Mouse (Mus musculus) ovary, adult 18-20 months (tissue): Measurements from ENCODE around the gene D17H6S53E.
A peak's percentile ranks its signal among the peaks of the same experiment; 100 is the strongest.
"Not testable (repeated sequence)": the region's sequence is repeated elsewhere in the genome, so short reads cannot be mapped to it uniquely, and the experiment has no call there.

Experiments
- DNase-seq: peaks from one replicate; pipeline ENCODE4 v3.0.0; 2022; ENCODE audit warnings: low spot score, mixed read lengths

D17H6S53E gene

DNA sequence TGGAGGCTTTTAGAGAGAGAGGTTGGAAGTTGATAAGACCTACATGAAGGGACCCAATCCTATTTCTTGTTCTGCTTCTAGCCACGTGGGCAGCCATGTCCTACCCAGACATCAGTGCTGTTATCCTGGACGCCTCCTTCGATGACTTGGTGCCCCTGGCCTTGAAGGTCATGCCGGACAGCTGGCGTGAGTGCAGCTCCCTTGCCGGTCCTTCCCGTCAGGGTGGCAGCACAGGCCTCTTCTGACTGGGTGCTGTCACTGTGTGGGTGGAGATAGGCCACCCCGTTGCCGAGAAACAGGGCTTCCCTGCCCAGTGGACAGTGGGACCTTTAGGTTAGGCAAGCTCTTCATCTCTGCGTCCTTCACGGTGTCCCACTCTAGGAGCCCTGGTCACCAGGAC lies 25.0 kb upstream of the D17H6S53E start:
- no peak for DNase-seq

DNA sequence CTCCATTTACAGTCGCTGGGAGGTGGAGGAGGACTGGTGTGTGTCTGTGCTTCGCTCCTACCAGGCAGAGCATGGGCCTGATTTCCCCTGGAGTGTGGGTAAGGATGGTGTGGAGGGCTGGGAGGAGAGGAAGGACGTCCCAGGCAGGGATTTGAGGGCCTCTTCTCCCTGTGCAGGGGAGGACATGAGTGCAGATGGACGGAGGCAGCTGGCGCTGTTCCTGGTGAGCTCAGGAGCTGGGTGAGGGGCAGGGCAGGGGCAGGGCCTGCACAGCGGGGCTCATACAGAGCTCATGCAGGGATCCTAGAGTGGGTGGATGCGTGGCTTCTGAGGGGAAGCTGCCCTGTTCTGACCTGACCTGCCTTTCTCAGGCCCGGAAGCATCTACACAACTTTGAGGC lies 23.9 kb upstream of the D17H6S53E start:
- no peak for DNase-seq

DNA sequence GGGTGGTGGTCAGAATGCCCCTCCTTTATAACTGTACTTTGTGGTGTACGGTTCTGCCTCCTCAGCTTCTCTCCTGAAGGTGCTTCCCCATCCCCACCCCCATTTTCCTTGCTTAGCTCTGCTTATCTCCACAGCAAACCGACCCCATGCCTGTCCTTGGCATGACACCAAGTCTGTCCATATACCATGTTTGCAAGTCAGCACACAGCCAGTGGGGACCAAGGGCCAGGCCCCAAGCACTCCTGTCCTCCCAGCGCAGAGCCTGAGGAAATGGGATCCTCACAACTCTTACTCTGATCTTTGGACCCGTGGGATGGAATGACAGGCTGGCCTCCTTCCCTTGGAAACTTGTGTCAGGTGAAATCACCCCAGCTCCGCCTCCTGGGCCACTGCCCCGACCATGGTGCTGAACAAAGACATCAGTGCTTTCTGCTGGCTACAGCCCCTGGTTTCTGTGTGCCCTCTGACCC lies 22.9 kb upstream of the D17H6S53E start:
- no peak for DNase-seq

DNA sequence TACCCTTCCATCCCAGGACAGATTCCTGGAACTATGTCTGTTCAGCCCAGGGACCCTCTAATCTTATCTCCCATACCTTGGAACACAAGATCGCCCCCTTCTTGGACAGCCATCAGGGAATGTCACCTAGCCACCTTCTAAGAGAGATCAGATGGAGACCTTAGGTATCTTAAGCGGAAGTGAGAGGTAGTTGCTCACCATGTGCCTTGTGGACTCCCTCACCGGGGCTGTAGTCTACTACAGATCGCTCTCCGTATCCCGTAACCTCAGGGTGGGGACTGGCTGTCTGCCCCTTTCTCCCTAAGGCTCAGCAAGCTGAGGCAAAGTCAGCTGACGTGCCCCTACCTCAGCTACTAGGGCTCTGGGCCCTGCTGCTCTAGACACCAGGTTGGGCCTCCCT lies 22.1 kb upstream of the D17H6S53E start:
- no peak for DNase-seq

DNA sequence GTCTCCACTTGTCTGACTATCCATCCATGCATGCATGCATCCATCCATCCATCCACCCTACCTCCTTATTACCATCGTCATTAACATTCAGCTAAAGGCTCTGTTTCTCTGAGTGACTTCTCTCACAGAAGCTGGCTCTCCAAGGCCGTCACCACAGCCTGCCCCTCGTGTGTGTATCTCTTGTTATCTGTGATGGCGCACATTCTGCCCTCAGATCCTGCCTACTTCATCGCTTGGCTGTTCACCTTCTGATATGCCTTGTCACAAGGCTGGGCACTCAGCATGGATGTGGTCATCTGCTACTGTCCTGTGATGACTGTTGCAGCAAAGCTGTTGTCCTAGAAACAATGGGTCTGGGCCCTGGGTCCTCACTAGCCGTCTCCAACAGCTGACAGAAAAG lies 21.4 kb upstream of the D17H6S53E start:
- DNase-seq = no peak

DNA sequence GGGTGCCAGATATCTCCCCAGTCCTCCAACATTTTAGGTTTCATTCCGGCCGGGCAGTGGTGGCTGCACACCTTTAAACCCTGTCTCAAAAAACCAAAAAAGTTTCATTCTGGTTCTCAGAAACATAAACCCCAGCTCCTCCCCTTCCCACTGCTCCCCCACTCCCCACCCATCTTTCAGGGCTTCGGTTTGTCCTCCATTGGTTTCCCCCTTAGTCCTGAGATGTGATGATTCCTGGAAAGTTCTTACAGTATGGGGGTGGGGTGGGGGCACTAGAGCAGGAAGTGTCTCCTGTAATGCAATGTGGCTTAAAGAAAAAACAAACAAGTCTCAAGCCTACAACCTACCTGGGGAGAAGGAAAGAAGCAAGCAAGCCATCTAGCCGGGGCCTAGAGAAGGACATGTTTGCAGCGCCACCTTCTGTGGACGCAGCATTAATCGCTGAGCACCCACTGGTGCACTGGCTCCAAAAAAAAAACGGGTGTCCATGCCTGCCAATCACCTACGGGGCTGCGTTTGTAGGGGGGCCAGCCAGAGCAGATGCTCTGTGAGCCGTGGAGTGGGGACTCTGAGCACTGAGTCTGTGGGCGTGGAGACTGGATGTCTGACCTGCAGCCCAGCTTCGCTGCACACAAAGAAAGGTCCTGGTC lies 20.3 kb upstream of the D17H6S53E start:
- DNase-seq = no peak

DNA sequence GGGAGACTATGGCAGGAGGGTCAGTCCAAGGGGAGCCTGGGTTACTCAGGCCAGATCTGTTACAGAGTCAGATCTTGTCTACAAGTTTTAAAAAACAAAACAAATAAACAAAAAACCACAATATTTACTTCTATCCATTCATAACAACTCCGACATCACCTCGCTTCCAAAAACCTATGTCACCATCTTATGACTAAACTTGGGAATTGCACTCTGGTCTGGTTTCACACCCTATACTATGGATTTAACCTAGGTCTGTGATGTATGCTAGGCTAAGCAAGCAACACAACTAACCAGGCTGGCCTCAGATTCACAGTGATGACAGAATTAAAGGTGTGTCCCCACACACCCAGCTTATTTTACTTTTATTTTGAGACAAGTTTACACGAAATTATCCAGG lies 19.7 kb upstream of the D17H6S53E start:
- no peak for DNase-seq

DNA sequence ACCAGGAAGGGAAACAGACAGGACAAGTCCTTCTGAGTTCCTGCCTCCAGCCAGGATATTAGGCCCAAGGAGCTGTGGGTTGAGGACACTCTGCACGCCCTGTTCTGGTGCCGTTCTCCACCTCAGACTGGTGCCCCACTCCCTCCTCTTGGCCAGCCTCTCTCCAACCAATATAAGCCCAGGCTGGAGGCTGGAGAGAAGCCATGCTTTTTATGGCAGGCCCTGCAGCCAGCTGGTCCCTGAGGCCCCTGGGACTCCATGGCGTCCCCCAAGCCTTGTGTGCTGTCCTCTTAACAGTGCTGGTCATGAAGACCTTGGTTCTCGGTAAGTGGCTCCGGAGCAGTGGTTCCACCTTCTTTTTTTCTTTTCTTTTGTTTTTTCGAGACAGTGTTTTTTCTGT lies 18.1 kb upstream of the D17H6S53E start, which contains the start of gene Ly6g5c:
Gene Ly6g5c, plus strand, starts transcription at position 183 of the 400 bp plus-strand sequence.
- no peak for DNase-seq

DNA sequence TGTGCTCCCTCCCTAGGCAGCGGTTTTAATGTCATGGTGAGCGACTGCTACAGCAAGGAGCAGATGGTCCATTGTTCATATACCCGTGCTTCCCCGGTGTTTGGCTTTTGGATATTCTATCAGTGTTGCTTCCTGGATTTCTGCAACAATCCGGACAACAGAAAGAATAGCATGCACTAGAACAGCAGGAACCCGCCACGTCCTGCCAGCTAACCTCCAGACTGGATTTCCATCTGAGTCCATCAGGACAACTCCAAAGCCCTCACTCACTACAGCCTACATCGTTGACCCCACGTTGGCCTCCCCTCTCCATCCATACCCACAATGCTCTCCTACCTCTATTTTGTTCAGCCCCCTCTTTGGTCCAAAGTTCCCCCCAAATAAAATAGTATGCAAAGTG lies 14.4 kb upstream of the D17H6S53E start:
- no peak for DNase-seq

DNA sequence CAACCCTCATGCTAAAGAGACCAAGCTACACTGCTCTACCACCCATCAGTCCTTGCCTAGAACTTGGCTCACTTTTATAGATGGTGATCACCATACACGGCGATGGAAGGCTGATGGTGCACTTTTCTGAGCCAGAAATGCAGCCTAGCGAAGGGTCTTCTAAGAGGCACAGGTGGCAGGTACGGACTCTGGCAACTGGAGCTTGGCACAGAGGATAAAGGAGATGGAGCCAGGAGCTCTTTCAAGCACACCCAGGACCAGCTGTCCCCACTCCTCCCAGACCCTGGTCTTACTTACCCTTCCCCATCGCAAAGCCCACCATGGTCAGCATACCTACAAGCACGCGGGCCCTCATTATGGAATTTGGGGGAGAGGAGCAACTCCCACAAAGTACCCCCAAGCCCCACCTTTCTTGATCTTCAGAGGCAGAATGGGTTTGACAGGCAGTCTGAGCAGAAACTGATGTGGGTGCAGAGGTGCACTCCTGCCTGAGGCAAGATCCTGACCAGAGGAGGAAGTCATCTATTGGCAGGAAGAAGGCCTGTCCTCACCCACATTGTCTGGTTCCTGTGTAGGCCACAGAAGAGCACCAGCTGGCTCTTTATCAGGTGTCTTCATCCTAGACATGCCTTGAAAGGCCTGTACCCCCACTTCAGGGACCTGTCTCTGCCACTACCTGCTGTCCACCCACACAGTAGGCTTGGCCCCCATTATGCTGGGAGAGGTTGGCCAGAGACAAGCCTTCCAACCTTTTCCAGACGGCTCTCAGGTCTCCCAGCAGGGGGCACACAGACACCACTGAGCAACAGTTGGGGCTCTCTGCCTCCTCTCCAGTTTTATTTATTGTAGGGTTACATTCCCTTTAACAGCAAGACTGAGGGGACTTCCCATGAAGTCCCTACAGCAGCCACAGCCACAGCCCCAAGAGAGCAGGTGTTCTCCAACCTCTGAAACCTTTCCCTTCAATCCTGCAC lies 10.8 kb upstream of the D17H6S53E start, which contains the start of gene Ly6g5b:
Gene Ly6g5b, minus strand, starts transcription at position 383 of the 974 bp plus-strand sequence.
- DNase-seq = no peak

DNA sequence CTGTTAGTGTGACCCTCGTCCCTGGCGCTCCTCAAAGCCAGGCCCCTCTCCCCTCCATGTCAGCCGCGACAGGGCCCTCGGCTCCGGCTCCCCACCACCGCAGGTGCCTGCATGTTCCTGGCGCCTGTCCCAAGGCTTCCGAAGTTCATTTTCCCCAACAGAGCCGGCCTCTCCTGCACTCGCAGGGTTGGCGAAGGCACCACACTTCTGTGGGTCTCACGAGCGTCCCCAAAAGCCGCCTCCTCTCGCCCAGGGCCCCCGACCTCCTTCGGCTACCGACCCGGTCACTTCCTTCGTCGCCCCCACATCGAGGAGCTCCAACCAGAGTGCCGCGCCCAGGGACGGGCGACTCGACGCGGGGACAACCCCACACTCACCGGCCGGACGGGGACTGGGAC lies 5.4 kb upstream of the D17H6S53E start:
- no peak for DNase-seq

DNA sequence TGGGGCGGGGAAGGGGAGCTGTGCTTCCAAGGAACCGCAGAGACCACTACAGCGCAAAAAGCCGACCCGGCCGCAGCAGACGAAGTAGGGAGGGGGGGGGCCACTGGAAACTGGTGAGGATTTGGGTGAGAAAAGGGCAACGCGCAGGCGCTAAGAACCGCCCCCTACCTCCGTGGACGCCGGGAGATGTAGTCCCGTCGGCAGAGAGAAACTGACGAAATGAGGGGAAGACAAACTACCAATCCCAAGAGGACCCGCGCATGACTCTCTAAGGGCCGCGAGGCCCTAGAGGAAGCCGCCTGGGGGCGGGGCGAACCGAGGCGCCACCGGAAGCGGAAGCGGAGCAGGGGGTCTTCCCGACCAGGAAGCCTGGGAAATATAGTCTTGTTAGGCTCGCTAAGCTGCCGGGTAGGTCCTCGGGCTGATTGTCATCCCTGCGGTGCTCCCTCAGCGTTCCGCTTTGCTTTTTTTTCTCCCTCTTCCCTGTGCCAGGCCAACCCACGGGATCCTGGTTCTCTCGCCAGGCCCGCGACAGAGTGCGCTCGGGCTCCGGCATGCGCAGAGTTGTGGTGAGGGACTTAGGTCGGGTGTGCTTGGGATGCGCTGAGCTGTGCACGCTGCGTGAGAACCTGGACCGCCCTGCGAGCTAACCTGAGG lies 4.9 kb upstream of the D17H6S53E start, which contains the start of gene Gpank1:
Gene Gpank1, plus strand, starts transcription at position 313 of the 657 bp plus-strand sequence.
- DNase-seq = peak; percentile 98

DNA sequence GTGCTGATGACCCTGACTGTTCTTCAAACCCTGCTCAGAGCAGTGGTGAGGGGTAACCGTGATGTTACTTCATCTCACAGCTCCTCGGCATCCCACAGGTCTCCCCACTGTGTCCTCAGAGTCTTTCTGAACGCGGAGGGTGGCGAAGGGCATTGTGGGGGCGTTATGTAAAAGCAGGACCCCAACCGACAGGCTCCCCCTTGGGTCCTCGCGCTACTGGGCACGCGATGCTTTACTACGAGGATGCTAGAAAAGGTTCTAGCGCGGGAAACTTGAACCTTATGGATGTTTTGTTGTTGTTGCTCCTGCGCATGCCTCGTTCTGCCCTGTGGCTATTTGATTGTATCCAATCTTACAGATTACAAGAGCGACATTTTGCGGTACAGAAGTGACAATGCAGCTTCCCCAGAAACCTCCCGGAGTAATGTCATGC lies 4.3 kb upstream of the D17H6S53E start, which contains the start of gene Csnk2b:
Gene Csnk2b, minus strand, starts transcription at position 183 of the 433 bp plus-strand sequence.
- DNase-seq = no peak

DNA sequence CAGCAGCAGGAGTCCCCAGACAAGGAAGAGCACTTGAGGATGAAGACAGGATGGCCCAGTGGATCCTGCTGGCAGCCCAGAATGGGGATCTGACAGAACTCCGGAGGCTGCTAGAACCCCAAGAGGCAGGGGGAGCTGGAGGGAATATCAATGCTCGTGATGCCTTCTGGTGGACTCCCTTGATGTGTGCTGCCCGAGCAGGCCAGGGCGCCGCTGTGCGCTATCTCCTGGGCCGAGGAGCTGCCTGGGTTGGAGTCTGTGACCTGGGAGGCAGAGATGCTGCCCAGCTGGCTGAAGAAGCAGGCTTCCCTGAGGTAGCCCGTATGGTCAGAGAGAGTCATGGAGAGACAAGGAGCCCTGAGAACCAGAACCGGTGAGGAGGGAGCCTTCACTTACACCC lies 2.9 kb upstream of the D17H6S53E start:
- DNase-seq = not testable (repeated sequence)

DNA sequence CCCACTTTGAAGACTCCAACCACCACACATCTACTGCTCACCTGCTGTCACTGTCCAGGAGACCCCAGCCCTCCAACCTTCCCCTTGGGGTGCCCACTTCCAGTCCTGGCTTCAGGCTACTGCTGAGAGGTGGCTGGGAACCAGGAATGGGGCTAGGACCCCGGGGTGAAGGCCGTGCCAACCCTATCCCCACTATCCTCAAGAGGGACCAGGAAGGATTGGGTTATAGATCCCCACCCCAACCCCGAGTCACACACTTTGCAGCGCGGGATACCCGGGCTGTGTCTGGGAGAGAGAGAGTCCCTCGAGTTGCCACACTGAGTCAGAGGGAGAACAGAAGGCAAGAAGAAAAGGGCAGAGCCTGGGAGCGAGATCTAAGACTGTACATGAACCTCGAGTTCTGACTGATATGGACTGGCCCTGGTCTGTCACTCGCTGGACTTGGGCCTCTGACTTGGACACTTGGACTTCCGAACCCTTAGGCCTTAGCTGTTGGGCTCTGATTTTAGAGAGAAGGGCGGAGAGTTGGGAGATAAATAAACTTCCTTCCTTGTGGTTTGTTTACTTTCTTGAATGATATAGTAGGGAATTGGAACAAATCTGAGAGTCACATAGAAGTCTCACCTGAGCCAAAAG lies 1.8 kb upstream of the D17H6S53E start:
- DNase-seq = not testable (repeated sequence)

DNA sequence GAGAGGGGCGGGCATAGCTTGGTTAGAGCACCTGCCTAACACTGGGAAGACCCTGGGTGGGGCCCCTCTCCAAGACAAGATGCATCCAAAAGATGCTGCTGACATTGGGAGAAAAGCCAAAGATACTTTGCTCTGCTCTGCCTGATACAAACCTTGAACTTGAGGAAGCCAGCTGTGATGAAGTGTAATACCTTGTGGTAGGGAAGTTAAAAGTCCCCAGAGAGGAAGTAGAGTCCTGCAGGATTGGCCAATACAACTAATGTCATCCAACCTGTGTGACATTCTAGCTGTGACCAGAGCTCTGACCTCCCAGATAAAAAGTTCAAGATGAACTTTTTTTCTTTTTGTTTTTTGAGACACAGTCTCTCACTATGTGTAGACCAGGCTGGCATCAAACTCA lies 1.1 kb upstream of the D17H6S53E start:
- no peak for DNase-seq

DNA sequence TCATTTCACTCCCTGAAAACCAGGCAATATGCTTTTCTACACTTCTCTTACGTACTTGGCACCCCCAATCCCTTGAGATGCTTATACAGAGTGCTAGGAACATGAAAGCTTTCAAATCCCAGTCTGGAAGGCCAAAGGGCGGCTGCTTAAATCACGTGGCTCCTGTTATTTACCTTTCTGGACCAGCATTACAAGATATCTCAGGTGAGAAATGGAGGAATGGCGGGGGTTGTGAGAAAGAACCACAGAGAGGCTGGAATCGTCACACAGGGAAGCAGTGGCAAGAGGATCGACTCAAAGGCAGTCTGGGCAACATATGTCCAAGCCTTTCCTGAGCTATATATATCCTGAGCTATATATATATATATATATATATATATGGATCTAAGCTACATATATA lies 595 bp upstream of the D17H6S53E start:
- DNase-seq = no peak

DNA sequence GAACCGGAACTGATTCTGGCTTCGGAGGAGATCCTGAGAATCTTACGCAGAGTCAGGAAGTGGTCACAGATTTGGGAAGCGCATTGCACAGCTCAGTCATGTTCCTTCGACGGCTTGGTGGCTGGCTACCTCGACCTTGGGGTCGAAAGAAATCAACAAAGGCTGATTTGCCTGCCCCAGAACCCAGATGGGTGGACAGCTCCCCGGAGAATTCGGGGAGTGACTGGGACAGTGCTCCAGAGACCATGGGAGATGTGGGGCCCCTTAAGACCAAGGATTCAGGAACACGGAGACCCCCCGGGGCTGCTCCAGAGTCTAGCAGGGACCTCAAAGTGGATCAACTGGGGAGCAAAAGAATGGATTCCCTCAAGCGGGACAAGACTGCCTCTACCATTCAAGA lies 844 bp downstream of the D17H6S53E start:
- DNase-seq = no peak

DNA sequence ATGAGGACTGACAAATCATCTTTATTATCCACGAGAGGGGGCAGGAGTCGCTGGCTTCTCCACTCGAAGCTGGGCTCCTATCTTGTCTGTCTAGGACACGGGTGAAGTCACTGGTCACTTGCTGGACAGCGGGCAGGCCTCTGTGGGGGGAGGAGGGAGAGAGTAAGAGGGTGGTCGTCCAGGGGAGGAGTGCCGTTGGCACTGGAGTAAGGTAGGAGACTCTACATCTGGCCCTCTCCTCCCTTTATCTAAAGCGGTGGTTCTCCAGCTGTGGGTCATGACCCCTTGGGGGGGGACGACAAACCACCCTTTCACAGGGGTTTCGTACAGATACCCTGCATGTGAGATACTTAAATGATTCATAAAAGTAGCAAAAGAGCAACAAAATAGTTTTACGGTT lies 2.8 kb downstream of the D17H6S53E start:
- no peak for DNase-seq

DNA sequence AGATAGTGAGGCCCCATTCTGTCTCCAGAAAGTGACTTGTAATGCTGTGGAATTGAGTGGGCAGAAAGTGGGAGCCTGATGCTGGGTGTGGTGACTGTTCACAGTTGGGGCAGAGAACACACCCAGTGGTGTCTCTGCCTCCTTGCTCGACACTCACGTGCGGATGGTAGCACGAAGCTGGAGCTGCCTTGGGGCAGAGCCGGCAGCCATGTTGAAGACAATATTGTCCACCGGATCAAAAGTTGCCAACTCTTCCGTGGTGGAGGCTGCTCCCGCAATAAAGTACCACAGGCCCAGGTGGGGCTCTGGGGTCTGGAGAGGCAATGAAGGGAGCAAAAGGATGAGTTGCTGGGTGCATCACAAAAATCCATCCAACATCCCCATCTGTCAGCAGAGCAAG lies 4.9 kb downstream of the D17H6S53E start:
- DNase-seq = no peak

DNA sequence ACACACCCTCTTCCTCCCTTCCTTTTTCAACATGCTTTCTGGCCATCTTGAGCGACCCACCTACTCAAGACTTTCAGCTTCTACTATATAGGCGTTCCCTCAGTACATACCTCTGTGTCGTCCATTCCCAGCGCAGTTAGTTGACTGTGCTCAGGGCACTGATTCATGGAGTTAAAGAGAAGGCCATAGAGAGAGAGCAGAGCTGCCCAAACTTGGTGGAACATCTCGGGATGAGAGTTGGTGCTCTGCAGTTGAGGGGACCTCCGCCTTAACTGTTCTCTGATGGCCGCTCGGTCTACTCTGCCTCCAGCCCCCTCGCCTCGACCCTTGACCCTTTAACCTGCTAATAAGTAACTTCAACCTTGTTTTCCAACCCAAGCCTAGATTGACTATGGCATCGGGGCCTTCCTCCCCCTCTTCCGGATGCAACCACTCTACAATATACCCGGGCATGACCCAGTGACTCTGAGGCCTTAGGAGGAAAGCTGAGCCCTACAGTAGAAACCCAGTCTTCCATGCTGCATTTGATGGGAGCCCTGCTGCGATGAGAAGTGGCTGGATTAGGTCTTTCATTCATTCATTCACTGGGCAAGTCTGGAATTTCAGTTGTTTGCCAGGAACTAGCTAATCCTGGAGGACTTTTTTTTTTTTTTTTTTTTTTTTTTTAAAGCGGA lies 5.5 kb downstream of the D17H6S53E start, which contains the start of gene Apom:
Gene Apom, minus strand, starts transcription at position 551 of the 674 bp plus-strand sequence.
- DNase-seq = no peak
